Mouse (Mus musculus): ENCODE results near the gene Sytl3. TPM values are rescaled to one million over a fixed set of nuclear protein-coding genes. Genes with fewer than 3 reads are reported as not detected.
"Not testable (repeated sequence)": the region's sequence is repeated elsewhere in the genome, so short reads cannot be mapped to it uniquely, and the experiment has no call there.

The Sytl3 gene
- polyA plus RNA-seq, 1 experiment from 2014 or later: 0.79 TPM

DNA sequence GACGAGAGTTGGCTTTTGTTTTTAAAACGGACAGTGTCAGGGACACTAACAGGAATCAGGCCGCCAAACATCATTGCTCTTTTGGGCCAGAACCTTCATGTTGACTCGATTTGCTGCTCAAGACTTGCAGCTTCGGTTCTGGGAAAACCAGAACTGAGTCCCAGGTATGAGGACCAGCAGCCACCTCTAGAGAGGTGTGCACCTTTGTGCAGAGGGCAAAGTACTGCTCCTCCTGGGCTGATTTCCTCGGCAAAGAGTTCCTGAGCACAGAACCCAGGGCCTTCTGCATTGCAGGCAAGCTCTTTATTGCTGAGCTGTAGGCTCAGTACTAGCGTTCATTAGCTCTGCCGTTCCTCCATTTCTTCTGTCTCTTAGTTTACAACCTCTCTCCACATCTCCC lies 55.1 kb downstream of the Sytl3 start:
- H3K36me3 ChIP-seq (ENCODE audit: control insufficient read depth, insufficient read depth, low read length); ATAC-seq (ENCODE audit: low read depth); H3K27ac ChIP-seq (ENCODE audit: low read depth, low read length); H3K4me3 ChIP-seq (ENCODE audit: low read depth, low read length); H3K4me1 ChIP-seq (ENCODE audit: control insufficient read depth, insufficient read depth, low read length); H3K9me3 ChIP-seq (ENCODE audit: control insufficient read depth, low read length); H3K4me2 ChIP-seq (ENCODE audit: low read depth, low read length); H3K9ac ChIP-seq (replicated peaks; ENCODE audit: low read depth, low read length); H3K27me3 ChIP-seq (ENCODE audit: control insufficient read depth, insufficient read depth, low read length): not testable (repeated sequence)
- WGBS: 78% methylated on average over 7 of the region's 8 CpGs

- H3K27ac ChIP-seq (ENCODE audit: low read depth, low read length): no peak overlapping the region
- H3K9ac ChIP-seq (replicated peaks; ENCODE audit: low read depth, low read length): no peak overlapping the region
- no peaks in the 10 kb centered on the region for H3K27me3 ChIP-seq (ENCODE audit: control insufficient read depth, insufficient read depth, low read length)
- no peaks in the 10 kb centered on the region for H3K4me1 ChIP-seq (ENCODE audit: control insufficient read depth, insufficient read depth, low read length)
- H3K36me3 ChIP-seq (ENCODE audit: control insufficient read depth, insufficient read depth, low read length): no peaks in the 10 kb centered on the region
- H3K4me3 ChIP-seq (ENCODE audit: low read depth, low read length): no peak overlapping the region
- H3K4me2 ChIP-seq (ENCODE audit: low read depth, low read length): no peak overlapping the region
- WGBS: 96% methylated on average over 12 of the region's 12 CpGs
- no peaks in the 10 kb centered on the region for H3K9me3 ChIP-seq (ENCODE audit: control insufficient read depth, low read length)
- no peak for ATAC-seq (ENCODE audit: low read depth)
Observed at GRCm38 (mm10) chr17:6727996-6728610, 69.2 kb downstream of the Sytl3 start.

- no peaks in the 10 kb centered on the region for H3K27me3 ChIP-seq (ENCODE audit: control insufficient read depth, insufficient read depth, low read length)
- H3K4me1 ChIP-seq (ENCODE audit: control insufficient read depth, insufficient read depth, low read length): no peaks in the 10 kb centered on the region
- no peaks in the 10 kb centered on the region for H3K36me3 ChIP-seq (ENCODE audit: control insufficient read depth, insufficient read depth, low read length)
- H3K27ac ChIP-seq (ENCODE audit: low read depth, low read length): no peak overlapping the region
- no peaks in the 10 kb centered on the region for H3K9me3 ChIP-seq (ENCODE audit: control insufficient read depth, low read length)
- 17% methylated on average over 6 of the region's 6 CpGs for WGBS
- no peak overlapping the region for H3K4me2 ChIP-seq (ENCODE audit: low read depth, low read length)
- no peak overlapping the region for H3K9ac ChIP-seq (replicated peaks; ENCODE audit: low read depth, low read length)
- ATAC-seq (ENCODE audit: low read depth): no peak; the same call in 1 of the 2 replicates
- no peak overlapping the region for H3K4me3 ChIP-seq (ENCODE audit: low read depth, low read length)
Observed at GRCm38 (mm10) chr17:6729244-6729742, 70.4 kb downstream of the Sytl3 start.

- WGBS: 87% methylated on average over 8 of the region's 8 CpGs
- H3K36me3 ChIP-seq (ENCODE audit: control insufficient read depth, insufficient read depth, low read length): no peaks in the 10 kb centered on the region
- no peaks in the 10 kb centered on the region for H3K4me1 ChIP-seq (ENCODE audit: control insufficient read depth, insufficient read depth, low read length)
- H3K27me3 ChIP-seq (ENCODE audit: control insufficient read depth, insufficient read depth, low read length): no peaks in the 10 kb centered on the region
- no peaks in the 10 kb centered on the region for H3K9me3 ChIP-seq (ENCODE audit: control insufficient read depth, low read length)
- H3K4me2 ChIP-seq (ENCODE audit: low read depth, low read length): no peak overlapping the region
- no peak for ATAC-seq (ENCODE audit: low read depth)
- H3K27ac ChIP-seq (ENCODE audit: low read depth, low read length): no peak overlapping the region
- H3K9ac ChIP-seq (replicated peaks; ENCODE audit: low read depth, low read length): no peak overlapping the region
- H3K4me3 ChIP-seq (ENCODE audit: low read depth, low read length): no peak overlapping the region
Observed at GRCm38 (mm10) chr17:6731132-6731531, 72.2 kb downstream of the Sytl3 start.

GRCm38 (mm10) chr17:6731634-6732033 lies 72.7 kb downstream of the Sytl3 start:
- no peaks in the 10 kb centered on the region for H3K27me3 ChIP-seq (ENCODE audit: control insufficient read depth, insufficient read depth, low read length)
- no peaks in the 10 kb centered on the region for H3K36me3 ChIP-seq (ENCODE audit: control insufficient read depth, insufficient read depth, low read length)
- H3K4me1 ChIP-seq (ENCODE audit: control insufficient read depth, insufficient read depth, low read length): no peaks in the 10 kb centered on the region
- H3K27ac ChIP-seq (ENCODE audit: low read depth, low read length): no peak overlapping the region
- WGBS: 81% methylated on average over 12 of the region's 12 CpGs
- H3K9me3 ChIP-seq (ENCODE audit: control insufficient read depth, low read length): no peaks in the 10 kb centered on the region
- H3K9ac ChIP-seq (replicated peaks; ENCODE audit: low read depth, low read length): no peak overlapping the region
- ATAC-seq (ENCODE audit: low read depth): no peak
- H3K4me2 ChIP-seq (ENCODE audit: low read depth, low read length): no peak overlapping the region
- H3K4me3 ChIP-seq (ENCODE audit: low read depth, low read length): no peak overlapping the region

DNA sequence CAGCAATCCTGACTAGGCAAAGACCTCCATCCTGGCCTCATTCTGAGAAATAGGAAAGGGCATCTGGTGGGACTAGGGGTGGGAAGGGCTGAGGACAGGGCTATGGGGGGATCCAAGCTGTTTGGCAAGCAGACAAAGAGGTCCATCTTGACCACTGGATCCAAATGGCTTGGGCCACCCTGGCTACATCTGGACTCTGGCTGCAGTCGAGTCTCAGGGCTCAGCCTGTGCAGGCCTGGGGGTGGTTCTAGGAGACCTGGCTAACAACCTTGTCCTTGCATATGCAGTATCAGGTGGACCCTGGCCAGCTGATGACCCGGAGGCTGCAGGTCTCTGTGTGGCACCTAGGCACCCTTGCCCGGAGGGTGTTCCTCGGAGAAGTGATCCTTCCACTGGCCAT lies 73.8 kb downstream of the Sytl3 start:
- Histone ChIP-seq H3K27ac (ENCODE audit: low read depth, low read length) (no peak overlapping the region), H3K9me3 (ENCODE audit: control insufficient read depth, low read length) (no peaks in the 10 kb centered on the region), H3K4me2 (ENCODE audit: low read depth, low read length) (no peak overlapping the region), H3K4me1 (ENCODE audit: control insufficient read depth, insufficient read depth, low read length) (no peaks in the 10 kb centered on the region), H3K4me3 (ENCODE audit: low read depth, low read length) (no peak overlapping the region), H3K36me3 (ENCODE audit: control insufficient read depth, insufficient read depth, low read length) (no peaks in the 10 kb centered on the region), H3K27me3 (ENCODE audit: control insufficient read depth, insufficient read depth, low read length) (no peaks in the 10 kb centered on the region), H3K9ac (replicated peaks; ENCODE audit: low read depth, low read length) (no peak overlapping the region)
- WGBS: 91% methylated on average over 4 of the region's 4 CpGs
- no peak for ATAC-seq (ENCODE audit: low read depth)

- 97% methylated on average over 10 of the region's 10 CpGs for WGBS
- no peak overlapping the region for H3K4me3 ChIP-seq (ENCODE audit: low read depth, low read length)
- no peak overlapping the region for H3K9ac ChIP-seq (replicated peaks; ENCODE audit: low read depth, low read length)
- H3K4me1 ChIP-seq (ENCODE audit: control insufficient read depth, insufficient read depth, low read length): no peaks in the 10 kb centered on the region
- no peak overlapping the region for H3K27ac ChIP-seq (ENCODE audit: low read depth, low read length)
- no peak for ATAC-seq (ENCODE audit: low read depth)
- H3K36me3 ChIP-seq (ENCODE audit: control insufficient read depth, insufficient read depth, low read length): no peaks in the 10 kb centered on the region
- H3K9me3 ChIP-seq (ENCODE audit: control insufficient read depth, low read length): no peaks in the 10 kb centered on the region
- H3K27me3 ChIP-seq (ENCODE audit: control insufficient read depth, insufficient read depth, low read length): no peaks in the 10 kb centered on the region
- no peak overlapping the region for H3K4me2 ChIP-seq (ENCODE audit: low read depth, low read length)
Observed at GRCm38 (mm10) chr17:6733322-6733875, 74.5 kb downstream of the Sytl3 start.

- Histone ChIP-seq H3K4me3 (ENCODE audit: low read depth, low read length) (no peak overlapping the region), H3K27ac (ENCODE audit: low read depth, low read length) (no peak overlapping the region), H3K9ac (replicated peaks; ENCODE audit: low read depth, low read length) (no peak overlapping the region), H3K27me3 (ENCODE audit: control insufficient read depth, insufficient read depth, low read length) (no peaks in the 10 kb centered on the region), H3K4me2 (ENCODE audit: low read depth, low read length) (no peak overlapping the region), H3K9me3 (ENCODE audit: control insufficient read depth, low read length) (no peaks in the 10 kb centered on the region), H3K36me3 (ENCODE audit: control insufficient read depth, insufficient read depth, low read length) (no peaks in the 10 kb centered on the region), H3K4me1 (ENCODE audit: control insufficient read depth, insufficient read depth, low read length) (no peaks in the 10 kb centered on the region)
- ATAC-seq (ENCODE audit: low read depth): no peak
- WGBS: 93% methylated on average over 12 of the region's 12 CpGs
Observed at GRCm38 (mm10) chr17:6734746-6735441, 76.0 kb downstream of the Sytl3 start.

All from neural tube, embryonic 14.5 days (tissue).